Mouse (Mus musculus) c-Kit-negative CD71-positive TER-119-positive erythroid progenitor cells, embryonic 14.5 days (primary cell): ENCODE results near the gene Zmym1.
"Not testable (repeated sequence)": the region's sequence is repeated elsewhere in the genome, so short reads cannot be mapped to it uniquely, and the experiment has no call there.

Experiments used
- DNase-seq: peaks from one replicate; pipeline ENCODE4 v3.0.0-alpha.2; 2013; ENCODE audit warnings: low read depth, low spot score

Gene Zmym1

DNA sequence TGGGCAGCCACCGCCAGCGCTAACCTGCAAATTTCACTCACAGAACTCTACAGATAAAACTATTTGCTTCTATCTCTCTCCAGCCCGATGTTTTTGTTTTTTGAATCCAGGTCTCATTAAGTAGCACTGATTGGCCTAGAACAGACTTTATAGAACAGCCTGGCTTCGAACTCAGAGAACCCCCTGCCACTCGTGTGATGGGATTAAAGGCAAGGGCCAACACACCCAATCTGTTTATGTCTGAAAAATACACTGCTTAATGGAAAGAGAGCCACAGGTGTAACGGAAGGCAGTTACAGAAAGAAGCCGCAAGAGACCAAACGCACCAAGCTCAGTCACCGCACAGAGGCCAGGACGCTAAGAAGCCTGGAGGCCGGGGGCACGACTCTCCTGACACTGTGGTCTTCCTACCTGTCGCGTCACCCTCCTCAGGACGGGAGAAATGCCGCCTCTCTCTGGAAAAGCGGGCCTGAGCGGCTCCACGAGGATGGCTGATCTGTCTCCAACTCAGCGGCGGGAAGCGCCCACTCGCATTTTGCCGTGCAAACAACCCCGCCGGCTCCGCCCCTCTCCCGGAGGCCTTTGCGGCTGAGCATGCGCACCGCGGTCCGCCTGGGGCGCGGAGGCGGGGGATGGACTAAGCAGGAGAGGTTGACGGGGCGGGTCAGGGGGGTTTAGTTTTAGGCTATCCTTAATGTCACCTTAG is at the start of gene Zmym1:
Zmym1 (minus strand) TSS at position 568 of the 706 bp plus-strand sequence.
- DNase-seq: peak; percentile 78

DNA sequence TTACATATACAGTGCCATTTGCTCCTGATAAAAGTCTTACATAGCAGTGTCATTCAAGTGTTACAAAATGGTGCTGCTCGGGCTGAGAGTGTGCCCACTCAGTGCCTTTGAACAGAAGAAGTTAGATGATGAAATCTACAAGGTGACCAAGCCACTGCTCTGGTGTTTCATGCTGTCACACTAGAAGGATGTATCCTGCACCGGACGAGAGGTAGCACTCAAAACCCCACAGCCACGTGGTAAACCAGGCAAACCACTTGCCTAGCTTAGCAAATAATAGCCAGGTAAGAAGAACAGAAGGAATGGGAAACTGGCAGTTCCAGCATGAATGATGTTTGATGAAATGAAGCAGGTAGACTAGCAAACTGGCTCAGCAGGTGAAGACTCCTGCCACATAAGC is 49.6 kb upstream of the Zmym1 start:
- no peak for DNase-seq

DNA sequence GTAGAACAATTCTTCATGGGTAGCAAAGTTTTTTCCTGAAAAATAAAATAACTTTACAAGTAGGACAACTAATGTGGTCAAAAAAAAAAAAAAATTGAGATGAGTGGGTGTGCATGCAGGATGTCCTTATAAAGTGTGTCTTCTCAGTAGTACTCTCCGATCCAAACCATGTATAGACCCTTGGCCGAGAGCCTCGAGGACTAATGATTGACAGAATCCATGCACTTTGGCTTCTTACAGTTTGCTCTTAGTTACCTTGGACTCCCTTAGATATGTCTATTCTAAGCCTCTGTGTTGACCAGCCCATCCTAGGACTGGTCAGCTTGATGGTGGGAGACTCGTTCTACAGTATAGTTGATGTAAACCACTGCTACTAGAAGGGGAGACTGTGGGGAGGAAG is 46.6 kb upstream of the Zmym1 start:
- no peak for DNase-seq

DNA sequence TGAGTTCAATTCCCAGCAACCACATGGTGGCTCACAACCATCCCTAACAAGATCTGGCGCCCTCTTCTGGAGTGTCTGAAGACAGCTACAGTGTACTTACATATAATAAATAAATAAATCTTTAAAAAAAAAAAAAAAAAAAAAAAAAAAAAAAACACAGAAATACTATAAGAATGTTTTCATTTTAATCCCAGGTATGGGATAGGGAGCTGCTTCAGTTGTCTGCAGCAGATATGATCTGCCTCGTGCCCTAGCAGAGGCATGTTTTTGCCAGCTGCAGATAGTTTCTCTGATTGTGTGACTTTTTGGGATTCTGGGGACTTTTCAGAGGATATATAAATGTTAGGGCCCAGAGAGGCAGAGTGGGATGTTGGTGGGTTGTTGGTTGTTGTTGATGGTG is 38.6 kb upstream of the Zmym1 start:
- DNase-seq: not testable (repeated sequence)

DNA sequence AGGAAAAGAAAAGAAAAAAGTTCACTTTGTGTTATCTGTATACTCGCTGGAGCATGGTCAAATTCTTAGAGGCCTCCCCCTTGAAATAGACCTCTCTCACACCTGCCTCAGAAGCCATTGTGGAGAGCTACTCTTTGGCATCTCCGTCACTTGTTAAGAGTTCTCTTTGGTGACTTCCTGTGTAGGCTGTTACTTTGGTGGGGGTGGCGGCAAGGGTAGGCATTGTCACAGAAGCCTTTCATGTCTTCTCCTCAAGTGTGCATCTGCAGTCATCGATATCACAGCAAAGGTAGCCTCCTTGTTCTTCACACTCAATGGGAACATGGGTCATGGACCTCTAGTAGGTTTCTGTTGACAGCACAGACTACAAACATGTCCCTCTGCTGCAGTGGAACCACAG is 34.1 kb upstream of the Zmym1 start:
- DNase-seq: no peak

DNA sequence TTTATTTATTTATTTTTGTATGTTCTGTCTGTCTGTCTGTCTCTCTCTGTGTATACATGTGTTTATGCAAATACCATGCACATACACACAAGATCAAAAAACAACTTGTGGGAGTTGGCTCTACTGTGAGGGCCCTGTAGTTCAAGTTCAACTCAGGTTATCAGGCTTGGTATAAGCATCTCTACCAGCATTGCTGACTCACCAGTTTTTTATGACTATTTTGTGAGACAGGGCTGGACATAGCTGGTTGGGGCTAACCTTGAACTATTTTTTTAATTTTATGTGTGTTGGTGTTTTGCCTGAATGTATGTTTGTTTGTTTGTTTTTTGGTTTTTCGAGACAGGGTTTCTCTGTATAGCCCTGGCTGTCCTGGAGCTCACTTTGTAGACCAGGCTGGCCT is 30.2 kb upstream of the Zmym1 start:
- no peak for DNase-seq

DNA sequence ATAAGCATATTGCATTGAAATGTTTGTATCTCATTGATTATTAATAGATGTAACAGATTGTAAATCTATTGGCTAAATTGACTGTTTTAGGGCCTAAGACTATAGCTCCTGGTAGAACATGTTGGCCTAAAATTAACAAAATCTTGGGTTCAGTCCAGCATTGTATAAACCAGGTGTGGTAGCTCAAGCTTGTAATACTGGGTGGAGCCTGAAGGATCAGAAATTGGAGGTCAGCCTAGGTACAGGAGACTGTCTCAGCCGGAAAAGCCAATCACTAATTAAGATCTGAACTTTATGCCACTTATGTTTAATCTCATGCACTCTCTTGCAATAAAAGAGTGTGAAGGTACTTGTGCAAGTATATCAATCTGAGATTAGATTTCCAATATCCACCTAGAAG is 24.8 kb upstream of the Zmym1 start:
- DNase-seq: no peak

DNA sequence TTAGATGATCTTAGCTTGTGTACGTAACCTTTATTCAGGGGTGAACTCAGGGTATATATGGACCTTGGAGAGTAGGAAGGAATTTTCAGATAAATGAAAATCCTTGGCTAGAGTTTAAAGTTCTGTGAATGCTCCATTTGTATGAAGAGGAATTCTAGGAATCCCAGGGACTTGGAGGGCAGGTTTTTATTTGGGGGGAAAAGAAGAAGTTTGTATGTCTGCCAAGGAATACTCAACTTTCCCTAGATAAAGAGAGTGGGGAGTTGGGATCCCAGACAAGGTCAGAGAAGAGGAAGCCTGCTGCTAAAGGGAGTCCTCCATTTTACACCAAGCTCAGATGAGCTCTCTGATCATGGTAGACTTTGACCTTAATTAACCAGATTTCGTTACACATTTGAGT is 22.2 kb upstream of the Zmym1 start:
- DNase-seq: no peak

DNA sequence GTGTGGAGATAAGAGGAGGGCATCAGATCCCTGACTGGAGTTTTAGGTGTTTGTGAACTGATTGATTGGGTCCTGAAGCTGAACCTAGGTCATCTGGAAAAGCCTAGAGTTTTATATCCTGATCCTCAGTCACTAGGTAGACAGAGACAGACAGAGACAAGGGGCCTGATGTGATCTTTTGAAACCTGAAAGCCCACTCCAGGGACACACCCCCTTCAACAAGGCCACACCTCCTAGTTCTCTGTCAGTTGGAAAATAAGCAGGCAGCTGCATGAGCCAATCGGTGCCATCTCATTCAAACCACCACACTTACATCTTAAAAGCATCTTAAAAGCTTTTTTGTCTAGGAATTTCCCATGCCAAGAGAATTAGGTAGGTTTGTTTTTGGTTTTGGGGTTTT is 19.9 kb upstream of the Zmym1 start:
- DNase-seq: no peak

DNA sequence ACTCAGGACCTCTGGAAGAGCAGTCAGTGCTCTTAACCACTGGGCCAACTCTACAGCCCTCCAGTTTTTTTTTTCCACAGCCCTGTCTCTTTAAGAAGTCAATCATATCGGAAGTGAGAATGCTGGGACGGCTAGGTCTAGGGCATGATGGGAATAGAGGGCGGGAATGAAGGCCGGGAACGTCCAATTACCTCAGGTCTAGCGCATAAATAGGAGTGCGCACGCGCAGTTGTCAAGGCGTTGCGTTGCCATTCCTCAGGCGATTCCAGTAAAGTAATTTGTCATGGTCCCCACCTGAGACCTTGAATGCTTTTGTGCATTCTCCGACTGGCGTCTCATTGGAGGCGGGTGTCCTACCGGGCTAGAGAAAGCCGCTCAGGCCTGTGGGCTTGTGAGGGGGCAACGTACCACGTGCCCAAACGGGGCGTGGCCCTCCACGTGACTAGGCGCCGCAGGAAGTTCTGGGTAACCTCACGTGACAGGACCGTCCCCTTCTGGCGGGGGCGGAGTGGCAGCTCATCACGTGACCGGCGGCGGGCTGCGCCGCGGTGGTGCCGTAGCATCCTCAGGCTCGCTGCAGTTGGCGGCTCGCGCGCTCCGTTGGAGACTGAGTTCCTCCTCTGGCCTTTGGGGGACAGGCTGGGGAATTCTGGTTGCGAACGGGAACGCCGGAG is 16.1 kb upstream of the Zmym1 start, which contains the start of gene Zmym6:
Zmym6 (plus strand) TSS at position 509 of the 674 bp plus-strand sequence.
- peak; percentile 74 for DNase-seq

DNA sequence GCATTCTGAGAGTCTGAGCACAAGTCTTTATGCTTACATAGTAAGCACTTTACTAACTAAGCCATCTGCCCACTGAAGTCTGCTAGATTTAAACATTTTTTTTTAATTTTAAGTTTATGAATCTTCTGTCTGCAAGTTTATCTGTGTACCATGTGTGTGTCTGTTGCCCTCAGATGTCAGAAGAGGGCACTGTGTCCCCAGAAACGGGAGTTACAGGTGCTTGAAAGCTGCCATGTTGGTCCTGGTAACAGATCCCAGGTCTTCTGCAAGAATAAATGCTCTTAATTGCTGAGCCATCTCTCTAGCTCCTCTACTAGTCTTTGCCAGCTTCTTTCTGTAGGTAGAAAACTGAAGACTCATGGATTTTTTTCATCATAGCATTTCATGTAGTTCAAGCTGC is 14.0 kb upstream of the Zmym1 start:
- no peak for DNase-seq

DNA sequence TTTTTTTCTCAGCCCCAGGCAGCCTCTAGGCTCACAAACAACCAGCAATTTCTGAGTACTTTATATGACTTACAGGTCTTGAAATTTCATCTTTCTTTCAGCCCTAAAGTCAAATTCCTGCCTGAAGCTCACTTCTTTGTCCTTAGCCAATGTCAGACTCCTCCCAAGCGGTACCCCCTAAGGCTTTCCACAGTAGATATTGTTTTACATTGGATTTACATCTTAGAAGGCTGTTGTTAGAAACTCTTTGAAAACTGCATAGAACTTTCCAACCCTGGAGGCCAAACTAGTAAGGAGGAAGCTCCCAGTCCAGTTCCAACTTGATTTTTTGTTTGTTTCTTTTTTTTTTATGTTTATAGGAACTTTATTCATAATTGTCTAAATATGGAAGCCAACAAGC is 3.1 kb upstream of the Zmym1 start:
- DNase-seq: no peak

DNA sequence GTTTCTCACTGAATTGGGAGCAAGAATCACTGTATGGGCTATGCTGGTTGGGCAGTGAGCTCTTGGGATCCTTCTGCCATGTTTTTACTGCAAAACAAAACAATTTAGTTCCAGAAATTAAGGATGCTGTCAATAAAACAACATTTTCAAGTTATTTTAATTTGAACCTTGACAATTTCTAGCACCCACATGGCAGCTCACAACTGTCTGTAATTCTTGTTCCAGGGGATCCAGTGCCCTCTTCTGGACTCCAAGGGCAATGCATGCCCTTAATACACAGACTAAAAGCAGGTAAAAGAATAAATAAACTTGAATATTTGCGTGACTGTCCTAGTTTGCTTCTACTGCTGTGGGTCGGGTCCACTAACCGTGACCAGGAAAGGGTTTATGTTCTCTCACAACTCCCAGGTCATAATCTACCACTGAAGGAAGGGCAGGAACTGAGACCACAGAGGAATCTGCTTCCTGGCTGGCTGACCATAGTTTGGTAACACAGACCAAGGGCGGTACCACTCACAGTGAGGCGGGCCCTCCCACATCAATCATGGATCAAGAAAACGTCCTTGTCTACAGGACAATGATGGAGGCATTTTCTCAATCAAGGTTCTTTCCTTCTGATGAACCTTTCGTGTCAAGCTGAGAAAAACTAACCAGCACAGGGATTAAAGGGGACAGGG is 6.3 kb downstream of the Zmym1 start:
- DNase-seq: no peak

DNA sequence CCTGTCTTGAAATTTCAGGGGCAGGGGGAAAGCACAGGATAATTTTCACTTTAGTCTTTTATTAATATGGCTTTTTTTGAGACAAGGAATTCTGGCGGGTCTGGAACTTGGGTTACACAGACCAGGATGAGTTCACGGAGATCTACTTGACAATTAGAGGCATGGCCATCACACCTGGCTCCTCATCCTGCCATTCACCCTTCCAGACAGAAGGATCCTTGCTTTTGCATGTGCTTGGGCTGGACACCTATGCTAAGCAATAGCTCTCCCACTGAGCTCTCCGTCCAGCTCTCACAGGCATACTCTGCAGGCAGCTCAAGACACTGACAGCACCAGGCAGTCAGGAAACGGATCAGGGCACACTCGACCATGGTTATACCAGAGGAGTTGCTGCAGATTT is 7.9 kb downstream of the Zmym1 start:
- no peak for DNase-seq

DNA sequence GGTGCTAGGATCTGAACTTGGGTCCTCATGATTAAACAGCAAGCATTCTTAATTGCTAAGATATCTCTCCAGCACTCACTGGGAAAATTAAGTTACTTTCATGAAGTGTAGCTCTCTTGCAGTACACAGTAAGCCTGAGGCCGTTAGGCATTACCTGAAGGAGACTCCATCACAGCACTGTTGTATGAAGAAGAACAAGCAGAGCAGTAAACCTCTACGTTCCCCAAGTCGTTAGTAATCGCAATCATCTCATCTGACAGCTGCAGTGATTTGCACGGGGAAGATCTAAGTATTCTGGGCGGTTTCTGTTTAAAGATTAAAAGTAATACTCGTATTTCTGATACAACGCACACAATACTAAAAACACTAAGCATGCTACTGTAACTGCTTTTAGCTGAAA is 9.8 kb downstream of the Zmym1 start:
- no peak for DNase-seq

DNA sequence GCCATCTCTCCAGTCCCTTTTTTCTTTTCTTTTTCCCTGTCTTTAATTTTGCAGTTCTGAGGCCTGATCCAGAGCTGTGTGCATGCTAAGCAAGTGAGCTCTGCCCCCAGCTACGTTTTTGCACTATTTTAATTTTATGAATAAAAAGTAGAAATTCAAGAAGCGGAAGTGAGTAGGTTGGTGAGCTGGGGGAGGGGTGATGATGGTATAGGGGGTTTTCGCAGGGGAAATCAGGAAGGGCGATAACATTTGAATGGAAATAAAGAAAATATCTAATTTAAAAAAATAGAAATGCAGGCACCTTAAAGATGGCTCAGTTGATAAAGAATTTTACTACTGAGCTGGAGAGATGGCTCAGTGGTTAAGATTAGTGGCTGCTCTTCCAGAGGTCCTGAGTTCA is 17.4 kb downstream of the Zmym1 start:
- no peak for DNase-seq

DNA sequence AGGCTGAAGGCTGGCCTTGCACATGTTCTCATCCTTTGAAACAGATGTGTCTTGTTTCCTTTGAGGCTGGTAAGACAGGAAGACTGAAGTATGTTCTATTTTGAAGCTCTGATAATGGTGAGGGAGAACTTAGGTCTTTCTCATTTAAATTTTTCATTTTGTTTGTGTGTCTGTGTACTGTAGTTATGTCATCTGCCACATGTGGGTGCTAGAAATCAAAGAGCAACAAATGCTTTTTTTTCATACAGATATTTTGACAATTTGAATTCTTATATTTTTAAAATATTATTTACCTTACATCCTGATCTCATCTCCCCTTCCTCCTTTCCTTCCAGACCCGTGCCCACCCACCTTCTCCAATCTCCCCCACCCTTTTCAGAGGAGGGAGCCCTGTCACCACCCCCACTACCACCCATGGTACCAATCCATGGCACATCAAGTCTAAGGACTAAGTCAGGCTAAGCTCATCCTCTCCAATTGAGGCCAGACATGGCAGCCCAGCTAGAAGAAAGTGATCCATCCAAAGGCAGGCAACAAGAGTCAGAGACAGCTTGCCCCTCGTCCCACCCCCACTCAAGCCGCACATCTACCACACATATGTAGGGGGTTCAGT is 21.0 kb downstream of the Zmym1 start:
- no peak for DNase-seq

DNA sequence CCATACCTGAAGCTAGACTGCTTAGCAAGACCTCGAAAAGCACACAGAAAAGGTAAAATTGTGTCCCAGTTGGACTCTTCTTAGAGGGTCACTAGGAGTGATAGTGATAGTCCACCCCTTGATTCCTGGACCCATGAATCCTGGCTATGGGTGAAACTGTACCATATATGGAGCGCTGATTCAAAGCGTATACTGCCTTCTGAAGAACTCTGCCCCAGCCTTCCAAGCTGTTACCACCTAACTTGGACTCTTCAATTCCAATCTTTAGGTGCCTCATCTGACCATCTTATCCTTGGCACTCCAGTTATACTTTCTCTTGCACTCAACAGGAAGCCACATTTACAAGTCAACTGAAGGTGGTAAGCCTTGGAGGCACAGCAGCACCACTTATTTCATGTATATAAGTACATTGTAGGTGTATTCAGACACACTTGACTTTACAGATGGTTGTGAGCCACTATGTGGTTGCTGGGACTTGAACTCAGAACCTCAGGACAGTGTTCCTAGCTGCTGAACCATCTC is 22.1 kb downstream of the Zmym1 start:
- DNase-seq: no peak

DNA sequence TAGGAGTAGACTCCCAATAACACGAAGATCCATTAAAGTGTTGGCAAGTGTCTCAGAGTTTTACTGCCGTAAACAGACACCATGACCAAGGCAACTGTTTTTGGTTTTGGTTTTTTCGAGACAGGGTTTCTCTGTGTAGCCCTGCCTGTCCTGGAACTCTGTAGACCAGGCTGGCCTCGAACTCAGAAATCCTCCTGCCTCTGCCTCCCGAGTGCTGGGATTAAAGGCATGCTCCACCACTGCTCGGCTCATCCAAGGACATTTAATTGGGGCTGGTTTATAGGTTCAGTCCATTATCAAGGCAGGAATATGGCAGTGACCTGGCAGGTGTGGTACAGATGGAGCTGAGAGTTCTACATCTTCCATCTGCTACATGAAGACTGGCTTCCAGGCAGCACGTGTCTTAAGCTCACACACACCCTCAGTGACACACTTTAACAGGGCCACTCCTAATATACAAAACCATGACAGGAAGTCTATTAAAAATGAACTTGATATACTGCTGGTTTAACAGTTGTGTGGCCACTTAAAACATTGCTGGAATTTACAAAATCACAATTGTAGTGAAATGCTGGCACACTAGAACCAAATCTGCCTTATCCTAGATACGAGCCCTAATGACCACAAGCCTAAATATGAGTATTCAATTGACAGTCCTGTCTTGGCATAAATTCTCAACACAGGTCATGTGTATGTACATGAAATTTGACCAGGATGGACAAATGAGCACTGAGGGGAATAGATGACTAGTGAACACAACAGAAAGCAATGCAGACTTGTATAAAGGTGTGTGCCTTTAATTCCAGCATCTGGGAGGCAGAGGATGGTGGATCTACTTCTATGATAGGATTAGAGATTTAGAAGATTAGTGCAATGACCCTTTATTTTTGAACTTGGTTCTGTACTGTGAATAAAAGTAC is 22.8 kb downstream of the Zmym1 start:
- no peak for DNase-seq

DNA sequence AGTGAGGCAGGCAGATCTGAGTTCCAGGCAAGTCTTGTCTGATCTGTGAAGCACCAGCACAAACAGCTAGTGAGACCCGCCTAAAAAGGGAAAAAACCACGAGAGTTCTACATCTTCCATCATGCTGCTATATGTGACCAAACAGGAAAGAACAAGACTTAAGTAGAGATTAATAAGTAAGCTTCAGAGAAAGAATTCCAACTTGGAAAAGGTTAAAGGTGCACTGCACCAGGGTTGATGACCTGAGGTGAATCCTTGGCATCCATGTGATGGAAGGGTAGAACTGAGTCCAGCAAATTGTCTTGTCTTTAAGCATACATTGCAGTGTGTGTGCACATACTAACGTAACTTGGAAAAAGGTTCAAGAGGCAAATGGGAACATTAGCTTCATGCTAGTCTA is 23.8 kb downstream of the Zmym1 start:
- no peak for DNase-seq
